Mouse (Mus musculus) heart, postnatal 0 days (tissue): ENCODE measurements around the gene Fgfr2.

Experiments
- CTCF ChIP-seq: IDR thresholded peaks from 2 replicates; pipeline ENCODE4 v1.5.1; 2016; ENCODE audit warnings: antibody characterized with exemption, control low read depth, low read depth
- EP300 ChIP-seq: IDR thresholded peaks from 2 replicates; pipeline ENCODE4 v1.6.1; 2016; ENCODE audit warnings: antibody characterized with exemption, low read depth

GRCm38 (mm10) chr7:130665358-130665757 lies 2457.8 kb downstream of the Fgfr2 start:
- TF ChIP-seq CTCF (no peak), EP300 (no peak)
